Mouse (Mus musculus) lung, adult 18-20 months (tissue): ENCODE results near the gene Grin2c.

Source experiments
- DNase-seq, 2 experiments: peaks; one replicate each; pipeline ENCODE4 v3.0.0; 2022; ENCODE audit warnings: mixed read lengths in 2 of 2

The Grin2c gene

DNA sequence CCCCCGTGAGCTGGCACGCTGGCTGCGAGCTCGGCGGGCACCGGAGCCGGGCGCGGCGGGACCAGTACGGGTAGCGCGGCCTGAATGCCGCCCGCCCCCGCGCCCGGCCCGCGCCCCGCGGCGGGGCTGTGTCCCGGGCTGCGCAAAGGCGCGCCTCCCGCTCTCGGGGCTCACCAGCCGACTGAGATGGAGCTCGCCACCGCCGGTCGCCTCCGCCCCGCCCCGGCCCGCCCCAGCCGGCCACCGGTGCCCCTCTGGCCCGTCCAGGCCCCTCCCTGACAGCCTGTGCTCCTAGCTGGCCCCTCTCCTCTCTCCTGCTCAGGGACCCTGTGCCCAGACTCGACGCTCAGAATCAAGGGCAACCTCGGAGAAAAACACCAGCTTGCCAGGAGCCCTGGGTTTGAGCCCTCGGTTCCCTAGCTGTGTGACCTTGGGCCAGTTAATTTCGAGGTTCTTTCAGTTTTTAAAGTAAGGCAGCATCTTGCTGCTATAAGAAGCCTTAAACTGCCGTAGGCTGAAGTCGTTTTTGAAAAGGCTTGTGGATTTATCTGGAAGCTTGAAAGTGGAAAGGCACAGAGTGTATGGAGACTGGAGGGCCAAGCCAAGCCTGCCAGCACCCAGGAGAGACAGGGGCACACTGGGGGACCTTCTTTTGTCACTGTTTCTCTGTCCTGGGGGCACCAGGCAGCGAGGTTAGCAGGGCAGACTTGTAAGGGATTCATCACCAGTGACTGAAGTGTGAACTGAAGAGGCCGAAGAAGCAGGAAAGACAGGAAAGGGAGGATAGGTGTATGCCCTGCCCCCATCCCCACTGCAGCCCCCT is at the start of gene Grin2c:
Gene Grin2c (minus strand): TSS at position 183 of the 823 bp plus-strand sequence.
- DNase-seq, result no peak

DNA sequence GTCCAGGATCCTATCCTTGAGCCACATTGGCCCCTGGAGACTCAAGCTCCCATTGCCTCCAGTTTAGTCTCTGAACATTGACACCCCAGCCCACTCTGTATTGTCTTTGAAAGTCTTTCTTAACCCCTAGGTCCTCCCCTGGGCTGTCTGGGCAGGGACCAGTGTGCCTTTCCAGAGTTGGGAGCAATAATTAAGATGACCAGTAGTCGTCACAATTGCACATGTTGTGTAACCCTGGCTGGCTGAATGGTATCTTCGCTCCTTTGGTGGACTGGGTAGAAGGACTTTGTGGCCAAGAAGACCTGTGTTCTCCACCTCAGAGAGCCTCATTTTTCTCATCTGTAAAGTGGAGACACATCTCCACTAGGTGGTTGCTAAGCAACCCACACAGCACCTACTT is 47.2 kb upstream of the Grin2c start:
- no peak for DNase-seq

DNA sequence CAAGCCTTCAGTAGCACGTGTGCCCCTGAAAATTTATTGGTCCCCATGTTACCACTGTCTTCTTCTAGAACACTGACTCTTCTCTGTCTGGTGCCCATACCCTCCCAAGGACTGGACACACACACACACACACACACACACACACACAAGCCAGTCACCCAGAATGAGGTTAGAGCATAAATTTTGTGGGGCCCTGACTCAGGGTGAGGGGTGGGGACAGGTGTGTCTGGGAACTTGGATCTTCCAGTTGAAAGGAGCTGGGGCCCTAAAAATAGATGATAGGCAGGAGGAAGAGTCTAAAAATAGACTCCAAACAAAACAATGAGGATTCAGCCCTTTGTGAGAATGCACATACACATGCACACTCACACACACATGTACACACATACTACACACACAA is 41.7 kb upstream of the Grin2c start:
- no peak for DNase-seq

DNA sequence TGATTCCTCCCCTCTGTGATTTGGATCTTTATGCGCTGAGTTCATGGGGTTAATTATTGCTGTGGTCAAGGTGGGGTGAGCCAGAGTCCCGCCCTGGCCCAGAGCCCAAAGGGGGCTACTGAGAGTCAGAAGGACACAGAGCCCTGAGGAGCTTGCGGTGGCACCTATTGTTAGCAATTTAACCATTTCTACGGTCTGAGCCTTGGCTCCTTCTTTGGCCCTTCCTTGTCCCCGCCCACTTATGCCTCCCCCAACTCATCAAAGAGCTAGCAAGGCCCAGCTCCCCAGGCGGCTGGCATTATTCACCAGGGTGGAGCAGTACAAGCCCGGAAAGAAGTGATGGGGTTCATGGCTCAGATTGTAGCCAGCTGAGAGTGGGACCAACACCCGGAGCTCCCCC is 39.8 kb upstream of the Grin2c start, which contains the start of gene Otop2:
Gene Otop2 (plus strand): TSS at position 301 of the 400 bp plus-strand sequence.
- DNase-seq, result no peak

DNA sequence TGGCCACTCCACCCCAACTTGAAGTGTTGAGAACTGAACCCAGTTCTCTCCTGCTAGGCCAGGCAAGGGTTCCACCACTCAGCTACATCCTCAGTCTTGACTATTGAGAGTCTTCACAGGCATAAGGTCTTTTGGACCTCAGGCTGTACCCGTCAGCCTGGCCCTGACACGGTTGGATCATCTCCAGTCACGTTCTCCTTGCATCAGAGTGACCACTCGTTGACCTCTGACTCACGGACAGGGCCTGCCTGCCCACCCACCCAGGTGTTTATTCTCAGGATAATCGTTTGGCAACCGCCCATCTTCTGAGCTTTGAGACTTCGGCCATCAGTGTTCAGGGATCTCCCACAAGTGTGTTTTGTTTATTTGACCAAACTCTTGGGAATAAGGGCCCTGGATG is 36.1 kb upstream of the Grin2c start:
- no peak for DNase-seq

DNA sequence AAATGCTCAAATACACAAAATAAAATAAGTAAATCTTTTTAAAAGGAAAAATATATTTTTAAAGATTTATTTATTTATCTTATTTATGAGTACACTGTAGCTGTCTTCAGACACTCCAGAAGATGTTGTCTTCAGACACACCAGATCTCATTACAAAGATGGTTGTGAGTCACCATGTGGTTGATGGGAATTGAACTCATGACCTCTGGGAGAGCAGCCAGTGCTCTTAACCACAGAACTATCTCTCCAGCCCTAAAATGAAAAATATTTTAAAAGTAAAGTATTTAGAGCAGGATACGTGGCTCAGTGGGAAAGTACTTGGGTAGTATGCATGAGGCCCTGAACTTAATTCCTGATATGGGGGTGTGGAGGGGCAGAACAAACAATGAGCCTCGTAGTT is 34.3 kb upstream of the Grin2c start:
- DNase-seq, result no peak

DNA sequence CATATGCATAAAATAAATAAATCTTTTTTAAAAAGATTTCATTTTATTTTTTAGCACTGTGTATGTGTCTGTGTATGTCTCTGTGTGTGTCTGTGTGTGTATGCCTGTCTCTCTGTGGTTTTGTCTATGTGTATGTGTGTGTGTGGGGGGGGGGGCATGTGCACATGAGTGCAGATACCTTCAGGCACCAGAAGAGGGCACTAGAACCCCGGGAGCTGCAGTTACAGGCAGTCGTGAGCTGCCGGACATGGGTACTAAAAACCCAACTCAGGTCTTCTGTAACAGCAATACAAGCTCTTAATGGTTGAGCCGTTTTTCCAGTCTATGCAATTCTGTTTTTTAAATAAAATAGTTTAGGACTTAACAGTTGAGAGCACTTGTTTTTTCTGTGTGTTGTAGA is 33.7 kb upstream of the Grin2c start:
- DNase-seq, result no peak

DNA sequence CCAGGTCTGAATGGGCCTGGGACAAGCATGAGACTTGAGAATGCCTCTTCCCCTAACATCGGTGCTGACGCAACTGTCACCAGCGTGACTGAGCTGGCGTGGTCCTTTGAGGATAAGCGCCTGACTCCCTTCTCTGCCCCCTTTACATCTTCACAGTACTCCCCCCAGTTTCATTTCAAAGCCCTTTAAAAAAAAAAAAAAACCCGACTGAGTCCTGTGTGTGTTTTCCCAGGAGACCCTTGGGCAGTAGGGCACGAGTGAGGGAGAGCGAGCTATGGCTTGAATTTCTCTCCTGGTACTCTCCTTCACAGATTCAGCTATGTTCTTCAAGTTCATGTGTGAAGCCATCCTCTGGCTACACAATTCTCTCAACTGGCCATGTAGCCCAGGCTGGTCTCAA is 31.1 kb upstream of the Grin2c start:
- DNase-seq, result no peak

DNA sequence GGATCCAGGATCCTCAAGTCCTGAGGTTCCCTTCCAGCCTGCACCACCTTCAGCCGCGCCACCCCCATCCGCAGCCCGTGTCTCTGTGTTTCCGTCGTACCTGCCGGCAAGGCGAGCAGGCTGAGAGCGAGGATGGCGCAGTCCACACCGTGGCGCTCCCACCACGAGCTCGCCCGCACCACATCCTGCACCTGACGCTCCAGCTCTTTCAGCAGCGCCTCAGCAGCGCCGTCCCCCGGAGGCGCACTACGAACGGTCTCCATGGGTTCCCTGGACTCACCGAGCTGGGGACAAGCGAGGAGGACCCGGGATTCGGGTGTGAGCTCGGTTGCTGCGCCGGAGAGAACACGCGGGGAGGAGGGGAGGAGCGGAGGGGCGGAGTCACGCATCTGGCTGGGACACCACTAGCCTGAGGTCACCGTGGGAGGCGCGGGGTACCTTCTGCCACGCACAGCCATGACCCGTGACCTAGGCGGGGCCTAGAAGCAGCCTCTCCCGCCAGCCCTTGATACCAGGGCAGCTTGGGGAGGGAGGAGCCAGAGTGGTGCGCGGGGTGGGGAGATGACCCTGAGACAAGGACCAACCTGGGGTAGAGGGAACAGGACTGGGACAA is 30.3 kb upstream of the Grin2c start, which contains the start of gene Fads6:
Gene Fads6 (minus strand): TSS at position 450 of the 613 bp plus-strand sequence.
- DNase-seq, result peak; percentile 65 to 77

DNA sequence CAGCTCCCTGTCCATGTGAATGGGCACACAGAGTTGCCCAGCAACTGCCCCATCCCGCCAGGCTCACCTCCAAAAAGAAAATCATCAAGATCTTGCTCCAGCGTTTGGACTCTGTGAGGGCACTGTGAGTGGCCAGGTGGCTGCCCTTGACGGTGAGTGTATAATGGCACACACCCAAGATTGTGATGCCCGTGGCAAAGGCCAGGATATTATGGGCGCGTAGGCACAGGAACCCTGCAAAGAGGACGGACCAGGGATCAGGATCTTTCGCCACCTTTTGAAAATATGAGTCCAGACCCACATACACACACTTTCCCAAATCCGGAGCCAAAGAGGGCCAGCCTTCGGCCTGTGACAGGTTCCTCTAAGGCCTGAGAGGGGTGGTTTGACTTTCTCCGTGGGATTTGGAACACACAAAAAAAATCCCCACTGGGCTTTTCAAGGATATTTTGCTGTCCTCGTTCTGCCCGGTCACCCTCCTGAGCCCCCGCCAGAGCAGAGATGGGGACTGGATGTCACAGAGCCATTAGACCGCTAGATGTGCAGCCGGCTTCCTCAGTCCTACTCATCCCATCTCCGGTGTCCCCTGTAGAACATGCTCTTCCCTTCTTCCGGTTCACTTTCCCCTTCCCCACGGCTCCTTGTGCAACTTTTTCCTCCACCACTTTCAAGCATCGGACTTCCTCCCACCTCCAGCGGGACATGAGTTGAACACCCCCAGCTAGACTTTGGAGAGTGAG is 29.6 kb upstream of the Grin2c start:
- peak; percentile 40 to 62 for DNase-seq

DNA sequence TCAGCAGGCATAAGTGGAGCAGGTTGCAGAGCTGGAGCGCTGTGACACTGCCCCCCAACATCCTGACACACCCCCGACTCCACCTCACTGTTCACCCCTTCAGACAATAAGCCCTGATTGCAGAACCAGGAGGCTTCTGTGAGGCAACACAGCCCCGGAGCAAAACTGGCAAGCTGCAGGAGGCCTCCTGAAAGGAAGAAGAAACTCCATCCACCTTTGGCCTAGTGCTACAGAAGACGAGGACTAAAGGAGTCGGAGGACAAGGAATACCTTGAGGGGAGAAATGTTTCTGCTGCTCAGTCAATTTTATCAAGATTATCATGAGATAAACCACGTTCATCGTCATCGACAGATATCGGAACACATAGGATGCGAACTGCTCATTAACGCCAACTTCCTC is 28.9 kb upstream of the Grin2c start:
- no peak for DNase-seq

DNA sequence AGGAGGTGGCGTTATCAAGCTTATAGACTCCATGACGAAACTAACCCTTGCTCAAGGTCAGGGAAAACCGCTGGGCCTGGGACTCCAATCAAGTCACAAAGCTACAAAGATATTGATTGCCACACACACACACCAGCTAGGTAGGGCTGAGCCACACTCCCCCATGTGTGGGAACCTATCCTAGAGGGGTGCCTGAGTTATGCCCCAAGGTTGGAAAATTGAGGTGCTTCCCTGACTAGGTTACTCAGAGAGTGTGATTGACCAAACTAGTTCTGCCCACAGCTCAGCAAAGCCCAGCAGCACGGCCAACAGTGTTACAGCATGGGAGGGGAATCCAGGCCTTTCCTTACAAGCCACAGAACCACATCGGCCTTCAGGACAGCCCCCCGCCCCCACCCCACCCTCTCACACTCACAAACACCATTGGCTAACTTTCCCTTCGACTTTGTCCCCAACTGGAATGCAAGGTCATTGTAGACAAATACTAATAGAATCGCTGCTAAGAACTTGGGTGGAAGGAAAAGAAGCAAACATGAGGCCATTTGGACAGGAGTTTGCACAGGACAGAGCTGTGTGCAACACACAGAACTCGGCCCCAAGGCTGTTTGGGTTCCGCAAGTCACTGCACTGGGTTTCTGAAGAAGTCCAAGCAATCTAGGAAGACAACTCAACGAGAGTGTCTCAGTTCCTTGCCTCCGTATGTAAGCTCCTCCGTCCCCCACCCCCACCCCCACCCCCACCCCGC is 25.8 kb upstream of the Grin2c start:
- DNase-seq, result no peak

DNA sequence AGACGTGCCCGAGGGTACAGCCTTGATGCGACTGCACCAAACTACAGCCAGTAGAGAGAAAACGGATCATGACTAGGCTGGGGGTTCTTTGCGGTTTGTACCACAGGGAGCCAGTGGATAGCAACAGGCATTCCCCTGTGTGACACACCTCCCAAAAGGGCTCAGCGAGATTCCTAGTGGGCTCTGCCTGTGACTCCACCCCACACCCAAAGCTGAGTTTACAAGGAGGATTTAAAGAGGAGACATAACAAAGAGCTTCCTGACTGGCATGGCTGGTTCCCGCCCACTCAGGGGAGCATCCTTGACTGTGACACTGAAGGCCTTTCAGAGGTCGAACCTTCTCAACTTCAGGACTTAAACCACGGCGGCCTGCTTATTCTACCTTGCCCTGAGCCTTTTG is 24.5 kb upstream of the Grin2c start:
- no peak for DNase-seq

DNA sequence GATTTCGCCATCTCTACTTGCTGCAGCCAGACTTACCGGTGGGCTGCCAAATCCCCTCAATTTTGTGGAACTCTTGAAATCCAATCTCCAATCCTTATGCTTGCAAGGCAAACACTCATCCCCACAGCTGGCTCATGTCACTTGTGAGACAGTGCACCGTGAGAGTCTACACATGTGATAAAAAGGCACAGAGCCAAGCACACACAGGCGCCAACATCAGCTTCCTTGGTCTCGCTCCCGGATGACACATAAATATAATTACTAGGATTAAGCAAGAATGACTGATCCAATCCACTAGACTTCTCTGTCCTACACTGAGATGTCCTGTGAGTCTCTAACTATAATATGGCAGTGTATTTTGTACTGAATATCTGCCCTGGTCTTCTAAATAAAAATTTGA is 23.9 kb upstream of the Grin2c start:
- peak; percentile 67 to 70 for DNase-seq

DNA sequence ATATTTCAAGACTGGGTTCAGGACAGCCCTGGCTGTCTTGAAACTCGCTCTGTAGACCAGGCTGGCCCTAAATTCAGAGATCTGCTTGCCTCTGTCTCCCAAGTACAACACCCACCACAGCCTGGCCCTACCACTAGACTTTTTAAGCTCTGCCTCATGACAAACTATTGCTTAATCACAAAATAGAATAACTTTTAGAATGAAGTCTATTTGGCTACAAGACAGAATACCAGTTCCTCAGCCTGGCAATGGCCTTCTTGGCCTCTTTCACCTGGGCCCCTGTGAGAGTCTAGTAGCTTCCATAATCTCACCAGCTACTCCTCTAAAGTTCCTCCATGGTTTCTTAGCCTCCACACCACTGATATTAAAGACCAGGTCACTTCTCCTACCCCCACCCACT is 23.3 kb upstream of the Grin2c start:
- DNase-seq, result no peak

DNA sequence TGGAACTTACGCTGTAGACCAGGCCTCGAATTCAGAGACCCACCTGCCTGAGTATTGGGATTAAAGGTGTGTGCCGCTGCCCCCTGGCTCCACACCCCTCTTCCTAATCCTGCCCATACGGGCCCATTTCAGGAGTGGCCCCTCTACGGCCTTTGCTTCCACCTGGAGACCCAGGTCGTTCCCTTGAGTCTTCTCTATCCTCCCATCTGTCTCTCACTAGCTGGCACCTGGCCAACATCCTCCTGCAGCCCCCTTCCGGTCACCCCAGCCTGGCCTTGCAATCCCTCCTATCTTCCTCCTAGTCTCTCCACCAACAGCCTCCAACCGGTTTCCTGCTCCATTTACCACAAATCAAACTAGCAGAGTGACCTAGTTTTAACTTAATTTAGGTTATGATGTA is 22.8 kb upstream of the Grin2c start:
- DNase-seq, result no peak

DNA sequence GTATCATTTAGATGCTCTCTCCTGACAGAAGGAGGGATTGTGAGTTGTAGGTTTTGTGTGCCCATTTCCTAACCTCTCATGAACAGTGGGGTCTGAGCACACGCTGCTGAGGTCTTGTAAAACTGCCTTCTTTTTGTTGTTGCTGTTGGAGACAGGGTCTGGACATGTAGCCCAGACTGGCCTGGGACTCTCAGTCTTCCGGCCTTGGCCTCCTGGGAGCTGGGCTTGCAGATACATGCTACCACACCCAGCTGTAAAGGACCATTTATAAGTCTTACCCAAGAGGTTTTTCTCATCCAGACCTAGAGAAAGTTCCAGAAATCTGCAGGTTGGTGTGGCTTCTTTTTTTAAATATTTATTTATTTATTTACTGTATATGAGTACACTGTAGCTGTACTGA is 21.3 kb upstream of the Grin2c start:
- DNase-seq, result no peak

DNA sequence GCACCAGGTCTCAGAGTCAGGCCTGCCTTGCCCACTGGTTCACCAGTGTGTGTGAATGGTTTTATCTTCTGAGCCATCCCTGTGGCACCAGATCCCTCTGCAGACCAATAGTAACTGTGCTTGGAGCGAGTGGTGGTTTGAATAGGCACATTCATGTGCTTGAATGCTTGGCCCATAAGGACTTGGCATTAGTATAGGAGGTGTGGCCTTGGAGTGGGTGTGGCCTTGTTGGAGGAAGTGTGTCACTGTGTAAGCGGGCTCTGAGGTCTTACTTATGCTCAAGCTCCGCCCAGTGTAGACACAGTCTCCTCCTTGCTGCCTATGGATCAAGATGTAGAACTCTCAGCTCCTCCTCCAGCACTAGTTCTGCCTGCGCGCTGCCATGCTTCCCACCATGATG is 20.3 kb upstream of the Grin2c start:
- no peak for DNase-seq

DNA sequence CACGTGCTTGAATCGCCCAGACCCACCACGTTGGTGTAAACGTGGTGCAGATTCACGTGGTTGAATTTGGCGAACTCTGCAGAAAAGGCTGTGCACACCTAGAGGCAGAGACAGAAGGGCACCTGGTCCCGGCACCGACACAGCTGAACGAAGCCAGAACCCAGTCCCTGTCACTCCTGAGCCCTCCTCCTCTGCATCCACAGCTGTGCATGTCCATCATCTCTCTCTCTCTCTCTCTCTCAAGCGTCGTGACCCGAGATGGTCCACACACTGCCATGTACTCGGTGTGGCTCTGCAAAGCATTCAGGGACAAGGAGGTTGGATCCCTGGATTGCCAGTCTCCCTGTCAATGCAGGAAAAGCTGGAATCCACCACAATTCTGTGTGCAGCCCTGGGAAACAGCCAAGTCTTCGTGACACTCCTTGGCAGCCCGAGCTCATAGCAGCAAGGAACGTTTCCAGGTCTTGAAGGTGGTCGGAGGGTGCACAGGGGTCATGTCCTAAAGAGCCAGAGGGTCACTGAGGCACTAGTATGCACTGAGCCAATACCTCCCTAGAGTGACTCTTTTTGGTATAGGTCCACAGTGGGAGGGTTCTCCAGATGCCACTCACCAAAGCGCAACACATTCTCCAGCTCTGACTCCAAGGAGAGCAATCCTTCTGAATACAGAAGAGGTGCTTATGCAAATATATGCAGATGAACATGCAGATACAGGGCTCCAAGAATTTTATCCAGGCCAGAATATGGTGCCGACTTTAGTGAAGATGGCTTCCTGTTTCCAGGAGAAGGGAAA is 19.4 kb upstream of the Grin2c start:
- DNase-seq, result no peak

DNA sequence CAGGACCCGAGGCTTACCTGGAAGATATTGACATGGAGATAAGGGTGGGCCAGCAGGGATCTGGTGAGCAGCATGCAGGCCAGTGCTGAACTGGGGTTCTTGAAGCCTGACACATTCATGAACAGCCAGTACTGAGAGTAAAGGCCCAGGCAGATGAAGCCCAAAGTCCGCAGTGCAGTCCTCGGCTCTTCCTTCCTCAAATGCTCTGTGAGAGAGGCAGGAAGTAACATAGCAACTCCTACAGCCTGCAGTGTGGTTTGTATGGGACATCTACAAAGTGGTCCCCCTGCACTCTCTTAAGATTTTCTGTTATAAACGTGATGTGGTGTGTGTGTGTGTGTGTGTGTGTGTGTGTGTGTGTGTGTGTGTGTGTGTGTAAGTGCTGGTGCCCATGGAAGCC is 18.2 kb upstream of the Grin2c start:
- DNase-seq, result no peak

DNA sequence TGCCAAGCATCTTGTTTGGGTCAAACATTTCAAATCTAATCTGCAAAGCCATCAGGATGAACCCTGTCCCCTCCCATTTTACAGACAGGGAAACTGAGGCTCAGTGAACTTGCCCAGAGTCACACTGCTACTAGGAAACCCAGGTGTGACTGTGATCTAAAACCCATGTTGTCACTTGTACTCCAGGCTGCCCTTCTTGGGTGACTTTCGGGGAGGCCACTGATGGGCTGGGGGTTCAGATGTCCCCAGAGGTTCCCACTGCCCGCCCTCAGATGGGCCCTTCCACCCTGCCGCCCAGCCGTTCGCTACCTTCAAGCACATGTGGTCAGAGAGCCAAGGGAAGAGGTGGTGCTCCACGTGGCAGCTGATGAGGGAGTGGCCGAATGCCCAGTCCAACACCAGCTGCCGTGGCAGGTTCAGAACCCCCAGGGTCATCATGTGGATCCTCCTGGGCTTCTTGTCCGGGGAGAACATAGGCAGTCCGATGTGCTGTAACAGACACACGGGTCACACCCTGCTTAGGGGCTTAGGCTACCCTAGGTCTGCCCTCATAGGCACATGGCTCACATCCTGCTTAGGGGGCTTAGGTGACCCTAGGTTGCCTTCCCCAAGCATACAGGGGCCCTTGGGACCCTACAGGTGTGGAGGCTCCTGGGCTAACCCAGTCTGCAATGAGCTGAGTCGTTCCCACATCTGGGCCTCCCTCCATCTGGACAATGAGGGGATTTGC is 17.0 kb upstream of the Grin2c start:
- no peak for DNase-seq

DNA sequence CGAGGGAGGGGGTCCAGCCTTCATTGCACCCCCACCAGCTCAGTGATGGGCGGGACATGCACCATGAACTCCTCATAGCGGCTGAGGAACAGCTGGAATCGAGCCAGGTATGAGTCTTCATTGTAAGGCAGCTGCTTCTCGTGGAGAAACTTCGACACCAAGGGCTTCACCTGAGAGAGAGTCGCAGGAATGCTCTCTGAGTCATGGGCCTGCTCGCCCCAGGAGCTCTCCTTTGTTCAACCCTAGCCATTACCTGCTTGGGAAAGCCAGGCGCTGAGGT is 16.4 kb upstream of the Grin2c start:
- DNase-seq, result no peak
